Mouse (Mus musculus) kidney, embryonic 15.5 days (tissue): Measurements from ENCODE around the gene Znfx1. TPM values are rescaled to one million over a fixed set of nuclear protein-coding genes. Genes with fewer than 3 reads are reported as not detected.
A peak's percentile ranks its signal among the peaks of the same experiment; 100 is the strongest.

Experiments
- ATAC-seq: fragments of 200-750 bp; cut with Nextera tagmentation; replicated peaks from 2 replicates; pipeline ENCODE4 v1.8.0; 2017; ENCODE audit warnings: moderate TSS enrichment; ENCODE audit not compliant: low FRiP score
- H3K27ac ChIP-seq: fragments of 300-500 bp; sonication (generic); 2 replicates; pipeline ENCODE4 v1.5.1; 2015; ENCODE audit warnings: mild to moderate bottlenecking, inconsistent platforms
- H3K27me3 ChIP-seq: fragments of 300-500 bp; sonication (generic); 2 replicates; pipeline ENCODE4 v1.6.1; 2015; ENCODE audit warnings: inconsistent platforms
- H3K36me3 ChIP-seq: fragments of 300-500 bp; sonication (generic); 2 replicates; pipeline ENCODE4 v1.6.1; 2015; ENCODE audit warnings: inconsistent platforms
- H3K4me1 ChIP-seq: fragments of 300-500 bp; sonication (generic); 2 replicates; pipeline ENCODE4 v1.6.1; 2015; ENCODE audit warnings: inconsistent platforms
- H3K4me2 ChIP-seq: fragments of 300-500 bp; sonication (generic); 2 replicates; pipeline ENCODE4 v1.6.1; 2015; ENCODE audit warnings: moderate library complexity, mild to moderate bottlenecking, inconsistent platforms
- H3K4me3 ChIP-seq: fragments of 300-500 bp; sonication (generic); replicated peaks from 2 replicates; pipeline ENCODE4 v1.5.1; 2015; ENCODE audit warnings: mild to moderate bottlenecking, inconsistent platforms
- H3K9ac ChIP-seq: fragments of 300-500 bp; sonication (generic); 2 replicates; pipeline ENCODE4 v1.6.1; 2015; ENCODE audit warnings: mild to moderate bottlenecking, inconsistent platforms
- H3K9me3 ChIP-seq: fragments of 300-500 bp; sonication (generic); replicated peaks from 2 replicates; pipeline ENCODE4 v1.6.1; 2016; ENCODE audit warnings: inconsistent platforms
- WGBS: fragments of 180-500 bp; shearing (Covaris S2); methylation state at CpG from one replicate; pipeline ENCODE4 v1.1.7; 2015; ENCODE audit warnings: mixed read lengths; 5-methylcytosine and 5-hydroxymethylcytosine counted together
- polyA plus RNA-seq: library from polyadenylated mRNA; unstranded; fragments of >200 nt; fragmentation: Nextera tagmentation; extraction: Ambion mirVana; gene quantifications from 2 replicates; pipeline ENCODE4 v1.2.1, GENCODE M21; 2015

The Znfx1 gene
- polyA plus RNA-seq, 1 experiment from 2014 or later: 10.2 TPM

DNA sequence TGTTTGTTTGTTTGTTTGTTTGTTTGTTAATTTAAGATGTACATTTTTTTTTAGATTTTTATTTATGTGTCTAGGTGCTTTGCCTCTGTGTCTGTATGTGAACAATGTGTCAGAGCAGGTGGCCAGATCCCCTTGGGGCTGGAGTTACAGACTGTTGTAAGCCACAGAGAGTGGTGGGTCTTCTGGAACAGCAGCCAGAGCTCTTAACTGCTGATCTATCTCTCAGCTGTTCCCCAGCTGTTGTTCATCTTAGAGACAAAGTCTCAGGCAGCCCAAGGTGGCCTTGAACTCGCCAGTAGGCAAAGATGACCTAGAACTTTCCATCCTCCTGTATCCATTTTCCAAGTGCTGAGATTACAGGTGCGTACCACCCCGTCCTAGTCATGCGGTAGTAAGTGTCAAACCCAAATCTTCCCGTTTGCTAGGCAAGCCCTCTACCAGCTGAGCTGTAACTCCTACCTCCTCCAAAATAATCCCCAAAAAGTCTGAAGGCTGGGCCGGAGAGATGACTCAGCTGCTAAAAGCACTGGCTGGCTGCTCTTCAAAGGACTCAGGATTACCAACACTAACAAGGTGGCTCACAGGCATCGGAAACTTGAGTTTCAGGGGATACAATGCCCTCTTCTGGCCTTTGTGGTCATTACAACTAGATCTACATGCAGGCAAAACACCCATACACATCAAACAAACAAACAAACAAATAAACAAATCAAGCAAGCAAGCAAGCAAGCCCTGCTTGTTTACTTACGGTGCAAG, 58.5 kb downstream of the Znfx1 start:
- Histone ChIP-seq H3K27ac (no peak overlapping the region), H3K27me3 (no peaks in the 10 kb centered on the region)
- 43% methylated on average over 8 of the region's 8 CpGs for WGBS

DNA sequence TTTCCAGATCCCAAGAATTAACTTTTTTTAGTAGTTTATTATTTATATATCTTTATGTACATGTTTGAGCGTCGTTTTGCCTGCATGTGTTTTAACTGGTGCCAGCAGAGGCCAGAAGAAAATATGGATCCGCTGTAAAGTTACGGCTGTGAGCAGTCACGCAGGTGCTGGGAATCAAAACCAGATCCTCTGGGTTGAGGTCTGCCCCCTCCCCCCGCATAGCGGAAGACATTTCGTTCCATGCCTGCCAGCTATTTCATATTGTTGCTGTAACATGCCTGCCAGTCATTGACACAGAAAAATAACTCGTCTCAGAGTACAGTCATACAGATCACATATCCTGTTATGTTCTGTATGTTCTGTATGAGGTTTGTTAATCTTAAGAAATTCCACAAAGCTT, 61.3 kb downstream of the Znfx1 start:
- Histone ChIP-seq H3K27me3 (no peaks in the 10 kb centered on the region), H3K4me2 (no peak overlapping the region), H3K9ac (no peak overlapping the region), H3K4me3 (no peak overlapping the region), H3K9me3 (no peaks in the 10 kb centered on the region), H3K36me3 (no peaks in the 10 kb centered on the region), H3K27ac (no peak overlapping the region), H3K4me1 (peaks cover 4% of the 10 kb centered on the region; the same call in 1 of the 2 replicates)
- no peak for ATAC-seq
- 82% methylated on average over 9 of the region's 9 CpGs for WGBS

More for the DNA sequence above, 58.5 kb downstream of the Znfx1 start:
- Histone ChIP-seq H3K4me1 (no peaks in the 10 kb centered on the region), H3K36me3 (no peaks in the 10 kb centered on the region), H3K4me2 (no peak overlapping the region), H3K9me3 (no peaks in the 10 kb centered on the region), H3K9ac (no peak overlapping the region), H3K4me3 (no peak overlapping the region)
- no peak for ATAC-seq

DNA sequence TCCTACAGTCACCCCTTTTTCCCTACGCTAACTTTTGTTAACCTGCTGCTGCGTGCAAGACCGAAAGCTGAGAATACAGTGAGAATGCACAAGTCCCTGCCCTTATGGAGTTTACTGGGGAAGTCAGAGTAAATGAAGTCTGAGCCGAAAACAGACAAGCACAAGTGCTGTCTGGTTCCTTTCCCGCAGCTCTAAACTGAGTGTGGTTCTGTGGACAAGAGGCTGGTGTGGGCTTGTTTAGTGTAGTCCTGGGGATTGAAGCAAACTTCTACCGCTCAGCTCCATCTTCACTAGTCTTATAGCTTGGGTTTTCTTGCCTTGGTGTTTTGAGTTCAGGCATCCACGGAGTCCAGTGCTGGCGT, 66.3 kb downstream of the Znfx1 start:
- ATAC-seq: peak; percentile 13; the same call in 1 of the 2 replicates
- Histone ChIP-seq H3K36me3 (no peaks in the 10 kb centered on the region), H3K4me3 (peak overlapping the region; percentile 91), H3K9ac (peak overlapping the region; percentile 95), H3K4me2 (peak overlapping the region; percentile 87), H3K27ac (peak overlapping the region; percentile 86), H3K9me3 (no peaks in the 10 kb centered on the region), H3K27me3 (no peaks in the 10 kb centered on the region), H3K4me1 (peaks cover 39% of the 10 kb centered on the region)
- 40% methylated on average over 8 of the region's 8 CpGs for WGBS

DNA sequence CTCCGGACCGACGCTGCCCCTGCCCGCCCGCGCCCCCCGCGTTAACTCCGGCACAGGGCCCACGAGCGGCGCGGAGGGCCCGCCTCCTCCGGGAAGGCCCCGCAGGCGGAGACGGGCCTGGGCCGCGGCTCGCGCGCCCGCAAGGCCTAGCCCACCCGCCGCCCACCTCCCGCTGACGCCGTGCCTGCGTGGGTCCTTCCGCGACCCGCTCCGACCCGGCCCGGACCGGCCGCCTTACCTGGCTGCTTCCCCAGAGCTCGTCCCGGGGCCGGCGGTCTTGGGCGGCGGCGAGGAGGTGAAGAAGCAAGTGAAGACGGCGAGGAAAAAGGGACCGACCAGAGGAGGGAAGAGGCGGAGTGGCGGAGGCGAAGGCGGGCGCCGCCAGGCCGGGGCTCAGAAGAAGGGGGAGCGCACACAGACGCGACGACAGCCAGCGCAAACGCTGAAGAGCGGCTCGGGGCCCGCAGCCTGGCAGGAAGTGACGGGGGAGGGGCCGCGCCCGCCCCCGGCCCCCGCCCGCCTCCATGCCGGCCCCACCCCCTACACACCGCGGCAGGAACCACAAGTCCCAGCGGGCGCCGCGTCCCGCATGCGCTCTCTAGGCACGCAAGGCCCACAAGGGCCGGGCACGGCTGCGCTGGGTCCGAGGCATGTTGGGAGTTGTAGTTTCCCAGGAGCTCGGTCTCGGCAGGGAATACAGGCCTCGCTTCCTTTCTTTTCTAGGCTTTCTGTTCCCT, 66.9 kb downstream of the Znfx1 start, which contains the start of gene Stau1:
Stau1 (minus strand) TSS at position 504 of the 737 bp plus-strand sequence.
- Histone ChIP-seq H3K27ac (peak within 1 kb of the TSS; percentile 95), H3K27me3 (no peaks in the 10 kb centered on the region), H3K4me3 (peak within 1 kb of the TSS; percentile 91), H3K9ac (peak within 1 kb of the TSS; percentile 95), H3K4me1 (peaks cover 44% of the 10 kb centered on the region), H3K4me2 (peak within 1 kb of the TSS; percentile 87), H3K9me3 (no peaks in the 10 kb centered on the region), H3K36me3 (no peaks in the 10 kb centered on the region)
- WGBS: under 1% methylated on average over 83 of the region's 88 CpGs
- ATAC-seq: peak; percentile 100

DNA sequence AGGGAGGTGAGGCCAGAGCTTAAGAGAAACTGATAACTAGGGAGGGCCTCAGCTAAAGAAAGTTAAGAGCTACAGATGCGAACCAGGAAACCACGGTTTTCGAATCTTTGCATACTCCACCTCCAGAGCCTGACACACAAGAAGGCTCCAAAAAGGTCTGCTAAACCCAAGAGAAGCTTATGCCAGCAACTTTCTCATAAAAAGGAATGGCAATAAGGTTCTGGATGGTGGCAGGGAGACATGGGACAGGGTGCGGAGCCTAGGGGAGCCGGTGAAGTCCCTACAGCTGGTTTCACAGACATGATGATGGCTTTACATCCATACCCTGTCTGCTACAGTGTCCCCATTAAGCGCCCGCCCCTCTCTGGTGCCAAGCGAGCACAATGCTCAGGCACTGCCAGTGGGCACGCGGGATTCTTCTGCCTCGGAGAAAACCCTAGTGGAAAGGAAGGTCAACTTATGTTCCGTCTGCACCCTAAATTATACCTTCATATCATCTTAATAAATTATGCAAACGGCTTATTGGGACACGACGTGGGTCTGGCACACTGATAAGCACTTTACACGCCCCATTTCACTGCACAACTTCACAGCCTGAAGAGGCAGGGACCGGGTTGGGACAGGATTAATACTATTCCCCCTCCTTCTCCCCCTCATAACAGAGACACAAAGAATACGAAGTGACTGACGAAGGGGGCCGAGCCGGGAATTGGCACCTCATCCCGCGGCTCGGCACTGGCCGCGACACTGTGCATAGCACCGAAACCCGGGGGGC, 67.6 kb downstream of the Znfx1 start:
- ATAC-seq: peak; percentile 15; the same call in 1 of the 2 replicates
- peaks cover 47% of the 10 kb centered on the region for H3K4me1 ChIP-seq
- H3K9ac ChIP-seq: peak overlapping the region; percentile 95
- H3K27ac ChIP-seq: peak overlapping the region; percentile 95
- no peaks in the 10 kb centered on the region for H3K36me3 ChIP-seq
- H3K4me2 ChIP-seq: peak overlapping the region; percentile 87
- no peaks in the 10 kb centered on the region for H3K9me3 ChIP-seq
- no peaks in the 10 kb centered on the region for H3K27me3 ChIP-seq
- 2% methylated on average over 28 of the region's 28 CpGs for WGBS
- peak overlapping the region; percentile 91 for H3K4me3 ChIP-seq

DNA sequence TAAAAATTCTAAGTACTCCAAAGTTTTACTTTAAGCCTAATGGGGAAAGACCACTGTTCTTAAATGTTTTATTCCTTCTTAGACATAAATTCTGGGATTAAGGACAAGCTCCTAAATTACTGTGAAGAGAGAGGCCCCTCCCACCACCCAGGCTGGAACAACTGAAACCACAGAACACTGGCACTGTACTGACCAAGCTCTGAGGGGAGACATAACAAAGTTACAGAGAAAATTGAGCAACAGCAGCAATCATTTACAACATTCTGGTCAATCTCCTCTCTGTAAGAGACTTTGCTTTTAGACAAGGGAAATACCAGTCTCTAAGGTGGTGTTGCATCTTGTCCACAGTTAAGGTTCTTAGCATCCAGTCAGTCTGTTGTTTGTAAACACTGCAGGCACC, 70.9 kb downstream of the Znfx1 start:
- no peak overlapping the region for H3K4me3 ChIP-seq
- ATAC-seq: no peak
- no peaks in the 10 kb centered on the region for H3K27me3 ChIP-seq
- H3K27ac ChIP-seq: no peak overlapping the region
- no peaks in the 10 kb centered on the region for H3K9me3 ChIP-seq
- no peak overlapping the region for H3K9ac ChIP-seq
- H3K4me2 ChIP-seq: no peak overlapping the region
- H3K36me3 ChIP-seq: no peaks in the 10 kb centered on the region
- H3K4me1 ChIP-seq: peaks cover 57% of the 10 kb centered on the region

DNA sequence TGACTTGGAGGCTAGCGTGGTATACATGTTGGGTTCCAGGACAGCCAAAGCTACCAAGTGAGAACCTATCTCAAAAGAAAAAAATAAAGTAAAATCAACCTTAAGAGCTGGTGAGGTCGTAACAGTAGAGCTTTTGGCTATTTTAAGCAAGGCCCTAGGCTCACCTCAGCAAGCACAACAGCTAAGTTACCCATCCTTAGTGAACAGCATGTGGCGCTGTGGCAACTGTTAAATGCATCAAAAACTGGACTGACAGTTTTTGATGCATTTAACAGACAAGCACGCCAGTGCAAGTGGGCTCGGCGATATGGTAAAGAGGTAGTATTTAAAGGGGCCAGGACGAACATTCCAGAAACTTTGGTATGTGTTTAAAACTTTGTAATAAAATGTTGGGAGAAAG, 72.0 kb downstream of the Znfx1 start:
- Histone ChIP-seq H3K4me3 (no peak overlapping the region), H3K27ac (no peak overlapping the region), H3K27me3 (no peaks in the 10 kb centered on the region), H3K4me2 (no peak overlapping the region), H3K4me1 (peaks cover 51% of the 10 kb centered on the region), H3K36me3 (no peaks in the 10 kb centered on the region), H3K9ac (no peak overlapping the region), H3K9me3 (no peaks in the 10 kb centered on the region)
- 77% methylated on average over 7 of the region's 7 CpGs for WGBS
- ATAC-seq: no peak

Other genes with a start within 250 kb of the Znfx1 start
- 136 and 138 TPM in 2 replicates for gene Cse1l, start 157.0 kb downstream of the Znfx1 start, polyA plus RNA-seq
- gene Stau1, start 66.7 kb downstream of the Znfx1 start, polyA plus RNA-seq: 86.4 and 88.7 TPM in 2 replicates
- gene Ddx27, start 47.8 kb downstream of the Znfx1 start, polyA plus RNA-seq: 57.7 and 59.4 TPM in 2 replicates
- 0.95 and 1.9 TPM in 2 replicates for gene Kcnb1, start 127.1 kb upstream of the Znfx1 start, polyA plus RNA-seq
- gene Ptgis, start 177.6 kb upstream of the Znfx1 start, polyA plus RNA-seq: 18.7 and 21.1 TPM in 2 replicates